Mouse (Mus musculus): ENCODE results near the gene Ankrd35. TPM values are rescaled to one million over a fixed set of nuclear protein-coding genes. Genes with fewer than 3 reads are reported as not detected.

Ankrd35 gene
- polyA plus RNA-seq, 1 experiment = 1.8 TPM

- Histone ChIP-seq H3K27me3 (ENCODE audit: control insufficient read depth, insufficient read depth, low read length) (no peaks in the 10 kb centered on the region), H3K27ac (ENCODE audit: insufficient read depth, low read depth, low read length) (peak overlapping the region; percentile 74), H3K4me3 (ENCODE audit: low read depth, low read length) (peak overlapping the region; percentile 92), H3K4me1 (ENCODE audit: control insufficient read depth, insufficient read depth, insufficient read length, low read length) (peaks cover 6% of the 10 kb centered on the region; the same call in 1 of the 2 replicates), H3K36me3 (ENCODE audit: control insufficient read depth, insufficient read depth, low read length) (peaks cover 21% of the 10 kb centered on the region)
- TF ChIP-seq CTCF (IDR thresholded peaks at IDR 0.05; ENCODE audit: extremely low read depth, insufficient read length, insufficient replicate concordance, low read depth, low read length) = no peak
- no peak for TF ChIP-seq POLR2A (IDR thresholded peaks at IDR 0.05; ENCODE audit: low read depth, low read length)
- WGBS = 2% methylated on average over 15 of the region's 15 CpGs
These were observed 34.0 kb upstream of the Ankrd35 start for GRCm38 (mm10) chr3:96635906-96636305.

GRCm38 (mm10) chr3:96636448-96636847, 33.5 kb upstream of the Ankrd35 start:
- WGBS = 27% methylated on average over 11 of the region's 11 CpGs
- Histone ChIP-seq H3K27ac (ENCODE audit: insufficient read depth, low read depth, low read length) (peak overlapping the region; percentile 42), H3K36me3 (ENCODE audit: control insufficient read depth, insufficient read depth, low read length) (peaks cover 20% of the 10 kb centered on the region), H3K4me3 (ENCODE audit: low read depth, low read length) (peak overlapping the region; percentile 55), H3K4me1 (ENCODE audit: control insufficient read depth, insufficient read depth, insufficient read length, low read length) (peaks cover 6% of the 10 kb centered on the region; the same call in 1 of the 2 replicates), H3K27me3 (ENCODE audit: control insufficient read depth, insufficient read depth, low read length) (no peaks in the 10 kb centered on the region)
- no peak for TF ChIP-seq POLR2A (IDR thresholded peaks at IDR 0.05; ENCODE audit: low read depth, low read length)
- TF ChIP-seq CTCF (IDR thresholded peaks at IDR 0.05; ENCODE audit: extremely low read depth, insufficient read length, insufficient replicate concordance, low read depth, low read length) = no peak

DNA sequence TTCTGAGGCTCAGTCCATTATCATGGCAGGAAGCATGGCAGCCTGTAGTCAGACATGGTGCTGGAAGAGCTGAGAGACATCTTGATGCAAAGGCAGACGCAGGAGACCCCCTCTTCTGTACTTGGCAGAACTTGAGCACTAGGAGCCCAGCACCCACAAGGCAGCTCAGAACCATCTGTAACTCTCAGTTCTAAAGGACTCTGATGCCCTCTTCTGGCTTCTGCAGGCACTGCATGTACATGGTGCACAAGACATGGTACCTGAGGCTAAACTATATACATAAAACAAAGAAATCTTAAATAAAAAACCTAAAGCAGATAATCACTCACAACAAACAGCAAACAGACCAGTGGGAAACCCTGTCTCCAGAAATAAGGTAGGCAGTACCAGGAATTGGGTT, 30.7 kb upstream of the Ankrd35 start:
- Histone ChIP-seq H3K27ac (ENCODE audit: insufficient read depth, low read depth, low read length) (no peak overlapping the region), H3K27me3 (ENCODE audit: control insufficient read depth, insufficient read depth, low read length) (no peaks in the 10 kb centered on the region), H3K4me3 (ENCODE audit: low read depth, low read length) (no peak overlapping the region), H3K36me3 (ENCODE audit: control insufficient read depth, insufficient read depth, low read length) (peaks cover 22% of the 10 kb centered on the region), H3K4me1 (ENCODE audit: control insufficient read depth, insufficient read depth, insufficient read length, low read length) (peaks cover 6% of the 10 kb centered on the region; the same call in 1 of the 2 replicates)
- 87% methylated on average over 1 of the region's 1 CpGs for WGBS
- TF ChIP-seq POLR2A (IDR thresholded peaks at IDR 0.05; ENCODE audit: low read depth, low read length) = no peak
- TF ChIP-seq CTCF (IDR thresholded peaks at IDR 0.05; ENCODE audit: extremely low read depth, insufficient read length, insufficient replicate concordance, low read depth, low read length) = peak; percentile 57; the same call in 1 of the 2 replicates

DNA sequence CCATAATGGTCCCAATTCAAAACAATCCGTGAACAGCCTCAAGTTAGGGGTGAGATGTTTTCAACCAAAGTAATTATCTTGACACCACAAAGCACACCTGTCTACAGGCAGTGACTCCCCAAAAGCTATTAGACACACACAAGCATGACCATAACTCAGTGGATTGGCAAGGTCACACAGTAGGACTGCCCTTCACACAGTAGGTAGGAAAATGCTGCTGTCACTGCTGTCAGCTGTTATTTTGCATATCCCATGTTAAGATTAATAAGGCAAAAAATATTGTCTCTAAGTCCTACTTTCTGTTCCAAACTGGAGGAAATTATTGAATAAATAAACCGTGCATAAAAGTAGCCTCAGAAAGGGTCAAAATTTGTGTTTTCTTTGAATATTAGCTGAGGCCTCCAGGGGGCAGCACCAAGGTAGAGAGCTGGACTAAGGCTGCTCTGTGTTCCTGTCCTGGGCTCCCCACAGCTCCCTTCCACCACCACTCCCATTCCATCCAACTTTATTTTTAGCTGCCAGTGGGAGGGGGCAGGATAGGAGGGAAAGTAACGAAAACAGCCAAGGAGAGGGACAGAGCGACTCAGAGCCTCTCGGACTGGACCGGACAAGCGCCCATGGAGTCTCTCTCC, 24.8 kb upstream of the Ankrd35 start, which contains the start of gene Itga10:
Gene Itga10, plus strand, starts transcription at position 567 of the 632 bp plus-strand sequence.
- WGBS = 74% methylated on average over 7 of the region's 7 CpGs
- no peaks in the 10 kb centered on the region for H3K27me3 ChIP-seq (ENCODE audit: control insufficient read depth, insufficient read depth, low read length)
- H3K4me1 ChIP-seq (ENCODE audit: control insufficient read depth, insufficient read depth, insufficient read length, low read length) = no peaks in the 10 kb centered on the region
- no peak within 1 kb of the TSS for H3K27ac ChIP-seq (ENCODE audit: insufficient read depth, low read depth, low read length)
- H3K36me3 ChIP-seq (ENCODE audit: control insufficient read depth, insufficient read depth, low read length) = peaks cover 20% of the 10 kb centered on the region
- TF ChIP-seq POLR2A (IDR thresholded peaks at IDR 0.05; ENCODE audit: low read depth, low read length) (no peak), CTCF (IDR thresholded peaks at IDR 0.05; ENCODE audit: extremely low read depth, insufficient read length, insufficient replicate concordance, low read depth, low read length) (peak; percentile 55; the same call in 1 of the 2 replicates)
- no peak within 1 kb of the TSS for H3K4me3 ChIP-seq (ENCODE audit: low read depth, low read length)

DNA sequence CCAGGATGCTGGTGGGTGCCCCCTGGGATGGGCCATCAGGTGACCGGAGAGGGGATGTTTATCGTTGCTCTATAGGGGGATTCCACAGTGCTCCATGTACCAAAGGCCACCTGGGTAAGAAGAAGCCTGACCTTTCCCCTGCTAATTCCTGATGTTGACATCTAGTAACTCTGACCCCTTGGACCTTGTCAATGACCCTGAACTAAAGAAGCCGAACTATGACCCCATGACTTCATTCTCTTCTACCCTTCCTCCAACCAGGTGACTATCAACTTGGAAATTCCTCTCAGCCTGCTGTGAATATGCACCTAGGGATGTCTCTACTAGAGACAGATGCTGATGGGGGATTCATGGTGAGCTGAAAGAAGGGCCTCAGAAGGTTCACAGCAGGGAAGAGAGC, 22.6 kb upstream of the Ankrd35 start:
- H3K27me3 ChIP-seq (ENCODE audit: control insufficient read depth, insufficient read depth, low read length) = no peaks in the 10 kb centered on the region
- H3K4me3 ChIP-seq (ENCODE audit: low read depth, low read length) = no peak overlapping the region
- no peak overlapping the region for H3K27ac ChIP-seq (ENCODE audit: insufficient read depth, low read depth, low read length)
- H3K4me1 ChIP-seq (ENCODE audit: control insufficient read depth, insufficient read depth, insufficient read length, low read length) = no peaks in the 10 kb centered on the region
- 91% methylated on average over 3 of the region's 3 CpGs for WGBS
- TF ChIP-seq POLR2A (IDR thresholded peaks at IDR 0.05; ENCODE audit: low read depth, low read length) (no peak), CTCF (IDR thresholded peaks at IDR 0.05; ENCODE audit: extremely low read depth, insufficient read length, insufficient replicate concordance, low read depth, low read length) (no peak)
- H3K36me3 ChIP-seq (ENCODE audit: control insufficient read depth, insufficient read depth, low read length) = peaks cover 19% of the 10 kb centered on the region

DNA sequence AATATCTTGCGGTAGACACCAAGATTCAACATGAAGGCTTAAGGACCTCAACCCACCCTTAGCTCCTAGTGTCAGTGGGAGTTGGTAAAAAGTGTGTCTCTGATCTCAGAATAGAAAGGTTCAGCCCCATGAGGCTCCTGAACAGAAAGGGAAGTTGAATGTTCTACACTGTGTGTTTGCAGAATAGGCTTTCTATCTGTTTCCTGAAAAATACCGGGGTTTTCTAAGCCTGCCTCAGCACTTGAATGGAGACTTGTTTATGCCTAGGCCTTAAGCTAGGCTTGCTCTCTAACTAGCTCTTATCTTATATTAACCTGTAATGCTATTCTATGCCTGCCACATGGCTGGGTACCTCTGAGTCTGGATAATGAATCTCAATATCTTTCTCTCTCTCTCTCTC, 9.0 kb upstream of the Ankrd35 start:
- TF ChIP-seq CTCF (IDR thresholded peaks at IDR 0.05; ENCODE audit: extremely low read depth, insufficient read length, insufficient replicate concordance, low read depth, low read length) (no peak), POLR2A (IDR thresholded peaks at IDR 0.05; ENCODE audit: low read depth, low read length) (no peak)
- Histone ChIP-seq H3K4me3 (ENCODE audit: low read depth, low read length) (no peak overlapping the region), H3K27ac (ENCODE audit: insufficient read depth, low read depth, low read length) (no peak overlapping the region), H3K27me3 (ENCODE audit: control insufficient read depth, insufficient read depth, low read length) (no peaks in the 10 kb centered on the region), H3K36me3 (ENCODE audit: control insufficient read depth, insufficient read depth, low read length) (peaks cover 2% of the 10 kb centered on the region; the same call in 1 of the 2 replicates), H3K4me1 (ENCODE audit: control insufficient read depth, insufficient read depth, insufficient read length, low read length) (no peaks in the 10 kb centered on the region)
- WGBS = 76% methylated on average over 2 of the region's 2 CpGs

DNA sequence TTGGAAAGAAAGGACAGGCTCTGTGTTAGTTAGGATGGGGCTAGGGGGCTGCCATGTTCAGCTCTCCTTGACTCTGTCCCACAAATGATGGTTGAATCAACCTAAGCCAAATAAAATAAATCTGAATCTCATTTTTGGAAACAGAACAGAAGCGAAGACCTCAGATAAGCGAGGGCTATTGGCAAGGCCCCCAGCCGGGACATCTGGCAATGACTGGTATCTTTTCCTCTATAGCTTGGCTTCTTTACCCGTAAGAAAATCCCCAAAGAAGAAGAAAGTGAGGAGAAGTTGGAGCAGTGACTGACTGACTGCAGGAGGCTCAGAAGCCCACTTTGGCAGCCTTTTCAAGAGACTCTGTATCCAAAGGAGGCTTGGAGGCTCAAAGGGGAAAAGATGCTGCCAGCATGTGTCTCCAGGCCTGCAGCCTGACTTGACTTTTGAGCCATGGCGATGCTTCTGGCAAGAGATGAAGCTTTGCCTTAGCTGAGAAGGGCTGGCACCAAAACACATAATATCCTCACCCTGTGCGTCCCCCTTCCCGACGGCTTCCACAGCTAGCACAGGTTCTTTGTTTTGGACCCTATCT, 7.1 kb upstream of the Ankrd35 start:
- no peak for TF ChIP-seq POLR2A (IDR thresholded peaks at IDR 0.05; ENCODE audit: low read depth, low read length)
- Histone ChIP-seq H3K36me3 (ENCODE audit: control insufficient read depth, insufficient read depth, low read length) (no peaks in the 10 kb centered on the region), H3K4me3 (ENCODE audit: low read depth, low read length) (no peak overlapping the region), H3K27ac (ENCODE audit: insufficient read depth, low read depth, low read length) (no peak overlapping the region), H3K4me1 (ENCODE audit: control insufficient read depth, insufficient read depth, insufficient read length, low read length) (no peaks in the 10 kb centered on the region), H3K27me3 (ENCODE audit: control insufficient read depth, insufficient read depth, low read length) (no peaks in the 10 kb centered on the region)
- WGBS = 69% methylated on average over 8 of the region's 8 CpGs

All from small intestine, adult 2 months (tissue).